Mouse (Mus musculus): ENCODE data around the gene Vamp8. TPM values are rescaled to one million over a fixed set of nuclear protein-coding genes. Genes with fewer than 3 reads are reported as not detected.

Vamp8 gene
- polyA plus RNA-seq, 1 experiment from 2014 or later = 59.8 TPM

GRCm38 (mm10) chr6:72418279-72418678, 27.8 kb upstream of the Vamp8 start:
- 91% methylated on average over 4 of the region's 4 CpGs for WGBS
- Histone ChIP-seq H3K9me3 (no peaks in the 10 kb centered on the region), H3K27ac (replicated peaks) (no peak overlapping the region), H3K36me3 (replicated peaks) (peaks cover 62% of the 10 kb centered on the region), H3K4me3 (no peak overlapping the region), H3K4me1 (peaks cover 20% of the 10 kb centered on the region), H3K27me3 (replicated peaks; ENCODE audit: low read depth, poor library complexity, severe bottlenecking) (no peaks in the 10 kb centered on the region)
- no peak for DNase-seq (ENCODE audit: low spot score)

- DNase-seq (ENCODE audit: low spot score) = no peak
- 85% methylated on average over 7 of the region's 7 CpGs for WGBS
- no peaks in the 10 kb centered on the region for H3K9me3 ChIP-seq
- H3K27ac ChIP-seq (replicated peaks) = no peak overlapping the region
- peaks cover 42% of the 10 kb centered on the region for H3K36me3 ChIP-seq (replicated peaks)
- H3K4me1 ChIP-seq = peaks cover 20% of the 10 kb centered on the region
- H3K27me3 ChIP-seq (replicated peaks; ENCODE audit: low read depth, poor library complexity, severe bottlenecking) = no peaks in the 10 kb centered on the region
- H3K4me3 ChIP-seq = no peak overlapping the region
These were observed 25.7 kb upstream of the Vamp8 start for GRCm38 (mm10) chr6:72415964-72416772.

- H3K27me3 ChIP-seq (replicated peaks; ENCODE audit: low read depth, poor library complexity, severe bottlenecking) = no peaks in the 10 kb centered on the region
- 81% methylated on average over 5 of the region's 5 CpGs for WGBS
- H3K9me3 ChIP-seq = no peaks in the 10 kb centered on the region
- peak overlapping the region; percentile 87 for H3K4me3 ChIP-seq
- no peak overlapping the region for H3K27ac ChIP-seq (replicated peaks)
- H3K4me1 ChIP-seq = peaks cover 20% of the 10 kb centered on the region
- peaks cover 33% of the 10 kb centered on the region for H3K36me3 ChIP-seq (replicated peaks)
- no peak for DNase-seq (ENCODE audit: low spot score)
These were observed 24.7 kb upstream of the Vamp8 start for GRCm38 (mm10) chr6:72415181-72415580.

- 1% methylated on average over 33 of the region's 33 CpGs for WGBS
- H3K27me3 ChIP-seq (replicated peaks; ENCODE audit: low read depth, poor library complexity, severe bottlenecking) = no peaks in the 10 kb centered on the region
- no peaks in the 10 kb centered on the region for H3K9me3 ChIP-seq
- H3K27ac ChIP-seq (replicated peaks) = peak within 1 kb of the TSS; percentile 88
- H3K4me3 ChIP-seq = peak within 1 kb of the TSS; percentile 87
- peaks cover 23% of the 10 kb centered on the region for H3K36me3 ChIP-seq (replicated peaks)
- peak; percentile 97 for DNase-seq (ENCODE audit: low spot score)
- peaks cover 20% of the 10 kb centered on the region for H3K4me1 ChIP-seq
These were observed 23.7 kb upstream of the Vamp8 start, which contains the start of gene Ggcx for GRCm38 (mm10) chr6:72414076-72414756. Ggcx (plus strand) TSS chr6:72414308.

- H3K4me1 ChIP-seq = peaks cover 16% of the 10 kb centered on the region
- no peak overlapping the region for H3K4me3 ChIP-seq
- H3K9me3 ChIP-seq = no peaks in the 10 kb centered on the region
- no peak overlapping the region for H3K27ac ChIP-seq (replicated peaks)
- 85% methylated on average over 7 of the region's 7 CpGs for WGBS
- no peaks in the 10 kb centered on the region for H3K27me3 ChIP-seq (replicated peaks; ENCODE audit: low read depth, poor library complexity, severe bottlenecking)
- H3K36me3 ChIP-seq (replicated peaks) = no peaks in the 10 kb centered on the region
- no peak for DNase-seq (ENCODE audit: low spot score)
These were observed 20.0 kb upstream of the Vamp8 start for GRCm38 (mm10) chr6:72410518-72410917.

GRCm38 (mm10) chr6:72410003-72410402, 19.5 kb upstream of the Vamp8 start:
- Histone ChIP-seq H3K36me3 (replicated peaks) (no peaks in the 10 kb centered on the region), H3K27ac (replicated peaks) (no peak overlapping the region), H3K4me3 (no peak overlapping the region), H3K9me3 (no peaks in the 10 kb centered on the region), H3K4me1 (peaks cover 12% of the 10 kb centered on the region), H3K27me3 (replicated peaks; ENCODE audit: low read depth, poor library complexity, severe bottlenecking) (no peaks in the 10 kb centered on the region)
- no peak for DNase-seq (ENCODE audit: low spot score)
- 44% methylated on average over 1 of the region's 1 CpGs for WGBS

- Histone ChIP-seq H3K4me3 (no peak overlapping the region), H3K4me1 (peaks cover 7% of the 10 kb centered on the region), H3K27ac (replicated peaks) (no peak overlapping the region), H3K9me3 (no peaks in the 10 kb centered on the region), H3K36me3 (replicated peaks) (no peaks in the 10 kb centered on the region), H3K27me3 (replicated peaks; ENCODE audit: low read depth, poor library complexity, severe bottlenecking) (no peaks in the 10 kb centered on the region)
- DNase-seq (ENCODE audit: low spot score) = peak; percentile 66
- WGBS = 20% methylated on average over 3 of the region's 3 CpGs
These were observed 19.1 kb upstream of the Vamp8 start for GRCm38 (mm10) chr6:72409567-72409966.

GRCm38 (mm10) chr6:72407119-72407518, 16.6 kb upstream of the Vamp8 start:
- no peak overlapping the region for H3K27ac ChIP-seq (replicated peaks)
- no peaks in the 10 kb centered on the region for H3K9me3 ChIP-seq
- H3K27me3 ChIP-seq (replicated peaks; ENCODE audit: low read depth, poor library complexity, severe bottlenecking) = no peaks in the 10 kb centered on the region
- no peaks in the 10 kb centered on the region for H3K4me1 ChIP-seq
- peak; percentile 90 for DNase-seq (ENCODE audit: low spot score)
- H3K36me3 ChIP-seq (replicated peaks) = no peaks in the 10 kb centered on the region
- no peak overlapping the region for H3K4me3 ChIP-seq
- 3% methylated on average over 5 of the region's 5 CpGs for WGBS

GRCm38 (mm10) chr6:72405356-72405755, 14.9 kb upstream of the Vamp8 start:
- H3K27ac ChIP-seq (replicated peaks) = no peak overlapping the region
- no peaks in the 10 kb centered on the region for H3K27me3 ChIP-seq (replicated peaks; ENCODE audit: low read depth, poor library complexity, severe bottlenecking)
- WGBS = 85% methylated on average over 7 of the region's 7 CpGs
- H3K4me1 ChIP-seq = no peaks in the 10 kb centered on the region
- H3K4me3 ChIP-seq = no peak overlapping the region
- H3K9me3 ChIP-seq = no peaks in the 10 kb centered on the region
- no peak for DNase-seq (ENCODE audit: low spot score)
- H3K36me3 ChIP-seq (replicated peaks) = no peaks in the 10 kb centered on the region

GRCm38 (mm10) chr6:72401875-72402274, 11.4 kb upstream of the Vamp8 start:
- no peak overlapping the region for H3K27ac ChIP-seq (replicated peaks)
- no peaks in the 10 kb centered on the region for H3K9me3 ChIP-seq
- no peak overlapping the region for H3K4me3 ChIP-seq
- DNase-seq (ENCODE audit: low spot score) = peak; percentile 74
- H3K27me3 ChIP-seq (replicated peaks; ENCODE audit: low read depth, poor library complexity, severe bottlenecking) = no peaks in the 10 kb centered on the region
- 24% methylated on average over 7 of the region's 7 CpGs for WGBS
- no peaks in the 10 kb centered on the region for H3K36me3 ChIP-seq (replicated peaks)
- H3K4me1 ChIP-seq = no peaks in the 10 kb centered on the region

GRCm38 (mm10) chr6:72399967-72400366, 9.5 kb upstream of the Vamp8 start:
- 54% methylated on average over 2 of the region's 2 CpGs for WGBS
- Histone ChIP-seq H3K9me3 (no peaks in the 10 kb centered on the region), H3K27me3 (replicated peaks; ENCODE audit: low read depth, poor library complexity, severe bottlenecking) (no peaks in the 10 kb centered on the region), H3K4me1 (no peaks in the 10 kb centered on the region), H3K27ac (replicated peaks) (no peak overlapping the region), H3K36me3 (replicated peaks) (no peaks in the 10 kb centered on the region), H3K4me3 (no peak overlapping the region)
- DNase-seq (ENCODE audit: low spot score) = no peak

GRCm38 (mm10) chr6:72396837-72397251, 6.3 kb upstream of the Vamp8 start:
- no peak for DNase-seq (ENCODE audit: low spot score)
- Histone ChIP-seq H3K4me3 (no peak overlapping the region), H3K36me3 (replicated peaks) (no peaks in the 10 kb centered on the region), H3K9me3 (no peaks in the 10 kb centered on the region), H3K27ac (replicated peaks) (no peak overlapping the region), H3K27me3 (replicated peaks; ENCODE audit: low read depth, poor library complexity, severe bottlenecking) (no peaks in the 10 kb centered on the region), H3K4me1 (peaks cover 9% of the 10 kb centered on the region; the same call in 1 of the 2 replicates)
- 82% methylated on average over 10 of the region's 10 CpGs for WGBS

- Histone ChIP-seq H3K36me3 (replicated peaks) (no peaks in the 10 kb centered on the region), H3K27ac (replicated peaks) (no peak overlapping the region), H3K27me3 (replicated peaks; ENCODE audit: low read depth, poor library complexity, severe bottlenecking) (0 out of 2 replicates have a peak, but pooled peaks cover 3% of the 10 kb centered on the region), H3K4me3 (no peak overlapping the region), H3K4me1 (peaks cover 48% of the 10 kb centered on the region), H3K9me3 (no peaks in the 10 kb centered on the region)
- WGBS = 86% methylated on average over 5 of the region's 5 CpGs
- DNase-seq (ENCODE audit: low spot score) = no peak
These were observed 1.8 kb upstream of the Vamp8 start for GRCm38 (mm10) chr6:72392341-72392740.
